ENCODE assay signal across 8 mouse cellular contexts in the genomic region with DNA sequence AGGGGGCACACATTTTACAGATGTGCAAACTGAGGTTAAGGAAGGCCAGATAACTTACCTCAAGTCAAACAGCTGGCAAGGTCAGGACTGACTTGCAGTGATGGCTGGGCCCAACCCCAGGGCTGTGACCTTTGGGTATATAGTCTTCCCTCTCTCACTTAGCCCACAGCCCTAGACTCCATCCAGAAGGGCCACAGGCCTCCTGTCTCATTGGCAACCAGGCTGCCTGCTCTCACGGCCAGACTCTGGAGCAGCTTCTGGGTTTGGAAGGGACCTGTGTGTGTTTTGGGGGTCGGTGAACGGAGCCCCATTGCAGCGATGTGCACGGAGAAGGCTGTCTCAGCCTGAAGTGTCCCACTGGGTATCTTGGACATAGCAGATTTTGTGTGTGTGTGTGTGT.
DNase-seq lines count a peak whose midpoint lies in the region; ATAC-seq lines count a peak whose summit lies in the region.

No protein-coding gene starts in this region.

- H3K4me1 ChIP-seq in heart, embryonic 16.5 days (ENCODE audit: control insufficient read depth, insufficient read depth, low read length), result peaks cover 17% of the 10 kb centered on the region
- peaks cover 55% of the 10 kb centered on the region for H3K4me1 ChIP-seq in neural tube, embryonic 12.5 days
- H3K4me1 ChIP-seq in intestine, embryonic 16.5 days (ENCODE audit: control insufficient read depth, insufficient read depth, low read length), result peaks cover 24% of the 10 kb centered on the region
- peaks cover 40% of the 10 kb centered on the region for H3K4me1 ChIP-seq in stomach, embryonic 15.5 days

- 89% methylated on average over 5 of the region's 5 CpGs for WGBS in heart, embryonic 16.5 days
- WGBS in neural tube, embryonic 12.5 days, result 80% methylated on average over 5 of the region's 5 CpGs
- WGBS in intestine, embryonic 16.5 days, result 84% methylated on average over 5 of the region's 5 CpGs
- 89% methylated on average over 5 of the region's 5 CpGs for WGBS in stomach, embryonic 15.5 days

- H3K9me3 ChIP-seq in heart, embryonic 16.5 days (replicated peaks; ENCODE audit: control insufficient read depth, low read length), result no peaks in the 10 kb centered on the region
- H3K9me3 ChIP-seq in neural tube, embryonic 12.5 days, result no peaks in the 10 kb centered on the region
- H3K9me3 ChIP-seq in intestine, embryonic 16.5 days (ENCODE audit: control insufficient read depth, low read length), result no peaks in the 10 kb centered on the region
- H3K9me3 ChIP-seq in stomach, embryonic 15.5 days, result no peaks in the 10 kb centered on the region

- no peak overlapping the region for H3K4me2 ChIP-seq in heart, embryonic 16.5 days (ENCODE audit: low read depth, low read length)
- peak overlapping the region; percentile 64 for H3K4me2 ChIP-seq in neural tube, embryonic 12.5 days (replicated peaks)
- H3K4me2 ChIP-seq in intestine, embryonic 16.5 days (ENCODE audit: low read depth, low read length), result no peak overlapping the region
- H3K4me2 ChIP-seq in stomach, embryonic 15.5 days, result no peak overlapping the region

- no peak for DNase-seq in heart, postnatal 4 days
- no peak for DNase-seq in neural tube, embryonic 10.5 days (ENCODE audit: extremely low spot score, low spot score)
- DNase-seq in left cerebral cortex, adult 18-20 months (ENCODE audit: low spot score in 2 of 2), result no peak
- no peak for DNase-seq in layer of hippocampus, adult 18-20 months (ENCODE audit: low spot score in 2 of 2)

- no peaks in the 10 kb centered on the region for H3K27me3 ChIP-seq in heart, embryonic 16.5 days (ENCODE audit: control insufficient read depth, insufficient read depth, low read length)
- H3K27me3 ChIP-seq in neural tube, embryonic 12.5 days (replicated peaks), result peaks cover 42% of the 10 kb centered on the region
- H3K27me3 ChIP-seq in intestine, embryonic 16.5 days (replicated peaks; ENCODE audit: control insufficient read depth, insufficient read depth, low read length), result 0 out of 2 replicates have a peak, but pooled peaks cover 6% of the 10 kb centered on the region
- no peaks in the 10 kb centered on the region for H3K27me3 ChIP-seq in stomach, embryonic 15.5 days (replicated peaks)

- no peak overlapping the region for H3K4me3 ChIP-seq in heart, embryonic 16.5 days (ENCODE audit: low read length)
- no peak overlapping the region for H3K4me3 ChIP-seq in neural tube, embryonic 12.5 days
- no peak overlapping the region for H3K4me3 ChIP-seq in intestine, embryonic 16.5 days (ENCODE audit: low read length)
- no peak overlapping the region for H3K4me3 ChIP-seq in stomach, embryonic 15.5 days (replicated peaks)

- H3K9ac ChIP-seq in heart, embryonic 16.5 days (ENCODE audit: low read length), result no peak overlapping the region
- H3K9ac ChIP-seq in neural tube, embryonic 12.5 days, result peak overlapping the region; percentile 47; the same call in 1 of the 2 replicates
- H3K9ac ChIP-seq in intestine, embryonic 16.5 days (ENCODE audit: low read depth, low read length), result peak overlapping the region; percentile 73; the same call in 1 of the 2 replicates
- H3K9ac ChIP-seq in stomach, embryonic 15.5 days, result no peak overlapping the region

- H3K27ac ChIP-seq in heart, embryonic 16.5 days (ENCODE audit: low read length), result peak overlapping the region; percentile 95; the same call in 1 of the 2 replicates
- peak overlapping the region; percentile 97 for H3K27ac ChIP-seq in neural tube, embryonic 12.5 days
- H3K27ac ChIP-seq in intestine, embryonic 16.5 days (ENCODE audit: low read length), result no peak overlapping the region; the same call in 1 of the 2 replicates
- peak overlapping the region; percentile 97; the same call in 1 of the 2 replicates for H3K27ac ChIP-seq in stomach, embryonic 15.5 days

- H3K36me3 ChIP-seq in heart, embryonic 16.5 days (ENCODE audit: control insufficient read depth, insufficient read depth), result no peaks in the 10 kb centered on the region
- no peaks in the 10 kb centered on the region for H3K36me3 ChIP-seq in neural tube, embryonic 12.5 days
- 0 out of 2 replicates have a peak, but pooled peaks cover 2% of the 10 kb centered on the region for H3K36me3 ChIP-seq in intestine, embryonic 16.5 days (ENCODE audit: control insufficient read depth, insufficient read depth, low read length)
- H3K36me3 ChIP-seq in stomach, embryonic 15.5 days, result no peaks in the 10 kb centered on the region

- ATAC-seq in heart, embryonic 16.5 days (replicated peaks; ENCODE audit: extremely low read depth, insufficient read depth, low FRiP score), result no peak
- 0 out of 2 replicates have a peak, but pooled peaks have one; percentile 1 for ATAC-seq in neural tube, embryonic 12.5 days (ENCODE audit: low FRiP score, low read depth)
- no peak for ATAC-seq in intestine, embryonic 16.5 days
- ATAC-seq in stomach, embryonic 15.5 days (ENCODE audit: insufficient read depth, low FRiP score, low read depth), result no peak

Comparison
In these comparisons a context has a peak if more than half of its experiments do, and no peak if none do; other contexts are left out.
1. H3K9ac ChIP-seq: peak in neural tube, embryonic 12.5 days (single experiment) and intestine, embryonic 16.5 days (single experiment); none in heart, embryonic 16.5 days (single experiment) and stomach, embryonic 15.5 days (single experiment).